In the genomic region with DNA sequence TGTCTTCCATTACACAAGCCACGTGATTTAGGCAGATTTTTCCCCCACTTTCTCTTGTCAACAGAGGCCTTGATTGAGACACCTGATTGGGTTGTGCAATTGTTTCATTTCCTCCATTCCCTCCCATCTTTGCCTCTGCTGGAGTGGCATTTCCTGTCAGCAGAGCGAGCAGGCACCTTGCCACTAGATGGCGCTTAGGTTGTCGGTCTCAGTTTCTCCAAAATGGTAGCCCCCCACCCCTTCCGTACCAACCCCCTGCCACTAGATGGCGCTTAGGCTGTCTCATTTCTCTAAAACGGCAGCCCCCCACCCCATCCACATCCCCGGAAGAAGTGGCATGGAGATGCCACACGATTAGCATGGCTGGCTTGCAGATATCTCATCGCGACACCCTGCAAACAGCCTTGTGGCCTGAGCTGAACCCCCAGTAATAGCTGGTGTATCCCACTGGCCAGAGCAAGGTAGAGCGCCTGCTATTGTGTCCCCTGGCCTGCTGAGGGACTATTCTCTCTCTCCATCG, we compare ENCODE assay signal across 7 mouse cellular contexts. TPM values are rescaled to one million over a fixed set of nuclear protein-coding genes. Genes with fewer than 3 reads are reported as not detected.
DNase-seq lines count a peak whose midpoint lies in the region; ATAC-seq lines count a peak whose summit lies in the region.

No protein-coding gene starts in this region.

- H3K27ac ChIP-seq in heart, embryonic 13.5 days (replicated peaks), result no peak overlapping the region

- DNase-seq in CD4-positive, CD25-positive, alpha-beta regulatory T cell, adult 2 months (ENCODE audit: low read depth, low spot score), result peak; percentile 81
- DNase-seq in Muller cell, postnatal 12 days (ENCODE audit: inconsistent ontology term), result peak; percentile 48
- DNase-seq in embryo, embryonic 11 days, result peak; percentile 89
- DNase-seq in layer of hippocampus, postnatal 10 days (ENCODE audit: low spot score in 2 of 2), result peak; percentile 84 to 86
- DNase-seq in lung, postnatal 36 days, result peak; percentile 85
- peak; percentile 75 for DNase-seq in right cerebral cortex, postnatal 14 days

- WGBS in heart, embryonic 13.5 days, result 31% methylated on average over 13 of the region's 13 CpGs

- peaks cover 14% of the 10 kb centered on the region for H3K4me1 ChIP-seq in heart, embryonic 13.5 days

- ATAC-seq in heart, embryonic 13.5 days (ENCODE audit: extremely low read depth, insufficient number of reproducible peaks, low FRiP score, low TSS enrichment), result no peak

- 0 out of 2 replicates have a peak overlapping the region, but pooled peaks have one; percentile 33 for H3K9ac ChIP-seq in heart, embryonic 13.5 days

- H3K36me3 ChIP-seq in heart, embryonic 13.5 days, result peaks cover 4% of the 10 kb centered on the region; the same call in 1 of the 2 replicates

- peak overlapping the region; percentile 48 for H3K4me2 ChIP-seq in heart, embryonic 13.5 days

- no peaks in the 10 kb centered on the region for H3K27me3 ChIP-seq in heart, embryonic 13.5 days (replicated peaks)

- H3K9me3 ChIP-seq in heart, embryonic 13.5 days, result no peaks in the 10 kb centered on the region

- peak overlapping the region; percentile 16; the same call in 1 of the 2 replicates for H3K4me3 ChIP-seq in heart, embryonic 13.5 days

RNA-seq across cellular contexts. Expression of a gene that starts 18.8 kb away (rescaled TPM):
- 6.0 and 6.7 TPM in 2 replicates for polyA plus RNA-seq in heart, embryonic 13.5 days (2015; fragmentation: Nextera tagmentation; extraction: Ambion mirVana)
- 1 to 10 TPM; 4.1 to 4.4 TPM for total RNA-seq in layer of hippocampus, postnatal 10 days (2021)
